Mouse (Mus musculus): ENCODE data around the gene Serpina12. TPM values are rescaled to one million over a fixed set of nuclear protein-coding genes. Genes with fewer than 3 reads are reported as not detected.

Gene Serpina12
- total RNA-seq, 1 experiment = 0.13 TPM

DNA sequence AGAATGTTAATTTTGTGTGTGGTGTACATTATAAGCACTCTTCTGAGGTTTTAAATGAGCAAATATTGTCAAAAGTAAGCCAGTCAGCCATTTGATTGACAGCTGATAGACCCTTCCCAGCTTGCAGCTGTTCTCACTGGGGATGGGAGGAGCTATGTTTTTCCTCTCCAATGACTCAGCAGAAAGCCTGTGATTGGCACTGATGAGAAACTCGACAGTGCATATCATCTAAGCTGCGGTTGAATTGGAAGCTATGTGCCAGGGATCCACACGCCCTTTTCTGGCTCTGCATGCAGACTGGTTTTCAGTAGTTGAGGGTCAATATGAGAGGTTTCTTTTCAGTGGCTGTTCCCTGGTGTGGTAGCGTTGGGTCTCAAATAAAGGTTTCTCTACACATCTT lies 20.3 kb upstream of the Serpina12 start:
- H3K4me1 ChIP-seq (ENCODE audit: control insufficient read depth in 2 of 2, insufficient read depth in 2 of 2, low read length in 2 of 2, poor library complexity in 1 of 2) = peaks cover 0 to 2% of the 10 kb centered on the region in 2 experiments; a peak in 1 of 4 replicates
- H3K36me3 ChIP-seq (ENCODE audit: control insufficient read depth, insufficient read depth, low read length, poor library complexity, severe bottlenecking) = no peaks in the 10 kb centered on the region
- TF ChIP-seq CHD2 (IDR thresholded peaks at IDR 0.05; ENCODE audit: low read depth, low read length) = no peak
- peak; percentile 88 for TF ChIP-seq MAFK (IDR thresholded peaks at IDR 0.05; ENCODE audit: insufficient read depth, low read depth, low read length)
- H3K4me3 ChIP-seq (ENCODE audit: insufficient read depth in 1 of 2, low read depth in 1 of 2, low read length in 2 of 2, poor library complexity in 1 of 2, severe bottlenecking in 1 of 2) = no peak overlapping the region
- no peak for DNase-seq (ENCODE audit: low read depth, low spot score)
- H3K27ac ChIP-seq (ENCODE audit: insufficient read depth, low read depth, low read length, poor library complexity, severe bottlenecking) = no peak overlapping the region
- no peak overlapping the region for H3K9ac ChIP-seq (ENCODE audit: insufficient read depth, low read depth, low read length, poor library complexity, severe bottlenecking)
- in situ Hi-C loops (cut with MboI; ENCODE audit: low sequenced_read_pairs in 2 of 2, unreplicated experiment in 2 of 2) = loop anchor here in 1 of 2 experiments (10.0 kb wide), 1 partner anchor 350 kb away; no protein-coding TSS in a partner anchor
- H3K9me3 ChIP-seq (ENCODE audit: control insufficient read depth, insufficient read depth, low read depth, low read length) = no peaks in the 10 kb centered on the region

DNA sequence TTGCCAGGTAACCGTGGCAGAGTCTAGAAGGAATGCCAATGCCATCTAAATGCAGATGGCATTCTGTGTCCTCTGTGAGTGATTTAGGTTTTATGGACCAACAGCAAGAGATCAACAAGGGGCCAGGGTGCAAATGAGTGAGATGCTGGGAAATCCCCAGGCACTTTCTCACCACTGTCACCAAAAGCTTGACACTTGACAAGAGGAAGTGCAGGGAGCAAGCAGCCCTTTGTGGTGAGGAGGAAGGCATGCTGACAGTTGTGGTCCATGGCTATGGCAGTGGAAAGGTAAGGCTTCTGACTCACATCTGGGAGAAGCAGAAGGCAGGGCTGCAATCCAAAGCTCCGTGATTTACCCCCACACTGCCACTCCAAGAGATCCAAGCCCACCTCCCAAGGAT lies 17.6 kb upstream of the Serpina12 start:
- H3K9me3 ChIP-seq (ENCODE audit: control insufficient read depth, insufficient read depth, low read depth, low read length) = no peaks in the 10 kb centered on the region
- H3K27ac ChIP-seq (ENCODE audit: insufficient read depth, low read depth, low read length, poor library complexity, severe bottlenecking) = no peak overlapping the region
- peaks cover 0 to 2% of the 10 kb centered on the region in 2 experiments; a peak in 1 of 4 replicates for H3K4me1 ChIP-seq (ENCODE audit: control insufficient read depth in 2 of 2, insufficient read depth in 2 of 2, low read length in 2 of 2, poor library complexity in 1 of 2)
- H3K4me3 ChIP-seq (ENCODE audit: insufficient read depth in 1 of 2, low read depth in 1 of 2, low read length in 2 of 2, poor library complexity in 1 of 2, severe bottlenecking in 1 of 2) = no peak overlapping the region
- no peak overlapping the region for H3K9ac ChIP-seq (ENCODE audit: insufficient read depth, low read depth, low read length, poor library complexity, severe bottlenecking)
- no peak for TF ChIP-seq MAFK (IDR thresholded peaks at IDR 0.05; ENCODE audit: insufficient read depth, low read depth, low read length)
- no peak for TF ChIP-seq ZNF384 (IDR thresholded peaks at IDR 0.05; ENCODE audit: low read depth, low read length)
- no peak for TF ChIP-seq HCFC1 (IDR thresholded peaks at IDR 0.05; ENCODE audit: borderline replicate concordance, insufficient read depth, low read length)
- no peak for TF ChIP-seq CHD2 (IDR thresholded peaks at IDR 0.05; ENCODE audit: low read depth, low read length)
- TF ChIP-seq ZC3H11A (IDR thresholded peaks at IDR 0.05; ENCODE audit: borderline replicate concordance, low read depth, low read length) = no peak
- H3K36me3 ChIP-seq (ENCODE audit: control insufficient read depth, insufficient read depth, low read length, poor library complexity, severe bottlenecking) = no peaks in the 10 kb centered on the region
- DNase-seq (ENCODE audit: low read depth, low spot score) = no peak
- in situ Hi-C loops (cut with MboI; ENCODE audit: low sequenced_read_pairs in 2 of 2, unreplicated experiment in 2 of 2) = loop anchor here in 1 of 2 experiments (10.0 kb wide), 1 partner anchor 353 kb away; no protein-coding TSS in a partner anchor

DNA sequence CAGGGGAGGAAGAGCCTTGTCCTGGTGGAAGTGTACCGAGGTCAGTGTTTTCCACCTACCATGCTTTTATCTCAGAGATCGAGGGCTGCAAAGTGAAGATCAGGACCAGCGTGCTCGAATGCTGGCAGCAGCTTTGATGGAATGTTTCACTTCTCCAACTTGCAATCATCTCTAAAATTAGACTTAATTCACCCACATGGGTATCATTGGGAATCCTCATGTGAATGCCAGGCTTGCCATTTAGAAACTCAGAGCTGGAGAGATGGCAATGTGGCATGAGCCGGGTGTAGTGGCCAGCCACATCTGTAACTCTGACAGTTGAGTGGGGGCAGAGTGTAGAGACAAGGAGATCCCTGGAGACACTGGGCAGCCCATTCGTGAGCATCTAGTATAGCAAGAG lies 15.9 kb upstream of the Serpina12 start:
- in situ Hi-C loops (cut with MboI; ENCODE audit: low sequenced_read_pairs in 2 of 2, unreplicated experiment in 2 of 2) = loop anchor here in 1 of 2 experiments (10.0 kb wide), 1 partner anchor 355 kb away; no protein-coding TSS in a partner anchor
- Histone ChIP-seq H3K9me3 (ENCODE audit: control insufficient read depth, insufficient read depth, low read depth, low read length) (no peaks in the 10 kb centered on the region), H3K4me3 (ENCODE audit: insufficient read depth in 1 of 2, low read depth in 1 of 2, low read length in 2 of 2, poor library complexity in 1 of 2, severe bottlenecking in 1 of 2) (no peak overlapping the region), H3K9ac (ENCODE audit: insufficient read depth, low read depth, low read length, poor library complexity, severe bottlenecking) (no peak overlapping the region), H3K4me1 (ENCODE audit: control insufficient read depth in 2 of 2, insufficient read depth in 2 of 2, low read length in 2 of 2, poor library complexity in 1 of 2) (peaks cover 0 to 2% of the 10 kb centered on the region in 2 experiments; a peak in 1 of 4 replicates), H3K36me3 (ENCODE audit: control insufficient read depth, insufficient read depth, low read length, poor library complexity, severe bottlenecking) (no peaks in the 10 kb centered on the region), H3K27ac (ENCODE audit: insufficient read depth, low read depth, low read length, poor library complexity, severe bottlenecking) (no peak overlapping the region)
- no peak for DNase-seq (ENCODE audit: low read depth, low spot score)
- TF ChIP-seq CHD2 (IDR thresholded peaks at IDR 0.05; ENCODE audit: low read depth, low read length) = no peak
- no peak for TF ChIP-seq HCFC1 (IDR thresholded peaks at IDR 0.05; ENCODE audit: borderline replicate concordance, insufficient read depth, low read length)
- no peak for TF ChIP-seq ZC3H11A (IDR thresholded peaks at IDR 0.05; ENCODE audit: borderline replicate concordance, low read depth, low read length)
- TF ChIP-seq MAFK (IDR thresholded peaks at IDR 0.05; ENCODE audit: insufficient read depth, low read depth, low read length) = no peak
- TF ChIP-seq ZNF384 (IDR thresholded peaks at IDR 0.05; ENCODE audit: low read depth, low read length) = no peak

DNA sequence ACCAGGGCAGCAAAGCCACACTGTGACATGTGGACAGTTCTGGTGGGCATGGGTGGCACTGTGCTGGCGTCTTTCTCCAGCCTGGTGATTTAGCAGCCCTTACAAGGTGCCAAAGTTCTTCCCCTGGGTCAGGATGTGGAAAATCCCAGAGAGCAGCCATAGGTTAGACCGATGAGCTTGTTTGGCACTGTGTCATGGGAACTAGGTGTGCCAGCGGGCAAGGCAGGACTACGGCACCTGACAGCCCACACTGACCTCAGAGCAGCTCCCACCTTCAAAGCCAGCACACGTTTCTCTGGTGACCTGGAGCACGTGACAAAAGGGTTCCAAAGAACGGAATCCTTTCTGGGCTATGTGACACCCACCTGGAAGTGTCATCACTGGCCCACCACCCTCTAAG lies 13.3 kb upstream of the Serpina12 start:
- Histone ChIP-seq H3K36me3 (ENCODE audit: control insufficient read depth, insufficient read depth, low read length, poor library complexity, severe bottlenecking) (no peaks in the 10 kb centered on the region), H3K4me3 (ENCODE audit: insufficient read depth in 1 of 2, low read depth in 1 of 2, low read length in 2 of 2, poor library complexity in 1 of 2, severe bottlenecking in 1 of 2) (no peak overlapping the region), H3K4me1 (ENCODE audit: control insufficient read depth in 2 of 2, insufficient read depth in 2 of 2, low read length in 2 of 2, poor library complexity in 1 of 2) (no peaks in the 10 kb centered on the region), H3K9ac (ENCODE audit: insufficient read depth, low read depth, low read length, poor library complexity, severe bottlenecking) (no peak overlapping the region), H3K27ac (ENCODE audit: insufficient read depth, low read depth, low read length, poor library complexity, severe bottlenecking) (no peak overlapping the region), H3K9me3 (ENCODE audit: control insufficient read depth, insufficient read depth, low read depth, low read length) (no peaks in the 10 kb centered on the region)
- DNase-seq (ENCODE audit: low read depth, low spot score) = no peak
- no peak for TF ChIP-seq ZC3H11A (IDR thresholded peaks at IDR 0.05; ENCODE audit: borderline replicate concordance, low read depth, low read length)
- TF ChIP-seq CHD2 (IDR thresholded peaks at IDR 0.05; ENCODE audit: low read depth, low read length) = no peak
- TF ChIP-seq ZNF384 (IDR thresholded peaks at IDR 0.05; ENCODE audit: low read depth, low read length) = no peak
- TF ChIP-seq HCFC1 (IDR thresholded peaks at IDR 0.05; ENCODE audit: borderline replicate concordance, insufficient read depth, low read length) = no peak
- no peak for TF ChIP-seq MAFK (IDR thresholded peaks at IDR 0.05; ENCODE audit: insufficient read depth, low read depth, low read length)
- in situ Hi-C loops (cut with MboI; ENCODE audit: low sequenced_read_pairs in 2 of 2, unreplicated experiment in 2 of 2) = no loop called here

DNA sequence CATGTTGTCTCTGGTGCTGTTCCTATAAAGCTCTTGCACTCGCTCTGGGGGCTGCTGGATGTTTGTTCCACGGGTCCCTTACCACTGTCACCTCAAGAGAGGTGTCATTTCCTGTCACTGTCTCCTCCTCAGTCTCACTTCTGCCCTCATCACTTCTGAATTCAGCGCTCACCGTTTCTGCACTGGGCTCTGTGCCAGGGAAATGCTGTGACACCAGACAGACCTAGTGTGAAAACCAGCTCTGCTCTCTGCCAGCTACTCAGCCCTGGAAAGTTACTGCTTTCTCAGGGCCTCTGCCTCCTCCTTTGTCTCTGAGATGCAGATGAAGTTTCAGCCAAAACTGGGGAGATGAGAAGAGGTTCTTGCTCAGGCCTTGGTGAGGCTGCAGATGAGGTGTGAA lies 12.8 kb upstream of the Serpina12 start:
- in situ Hi-C loops (cut with MboI; ENCODE audit: low sequenced_read_pairs in 2 of 2, unreplicated experiment in 2 of 2) = no loop called here
- no peaks in the 10 kb centered on the region for H3K9me3 ChIP-seq (ENCODE audit: control insufficient read depth, insufficient read depth, low read depth, low read length)
- H3K27ac ChIP-seq (ENCODE audit: insufficient read depth, low read depth, low read length, poor library complexity, severe bottlenecking) = no peak overlapping the region
- no peak overlapping the region for H3K9ac ChIP-seq (ENCODE audit: insufficient read depth, low read depth, low read length, poor library complexity, severe bottlenecking)
- TF ChIP-seq CHD2 (IDR thresholded peaks at IDR 0.05; ENCODE audit: low read depth, low read length) (no peak), HCFC1 (IDR thresholded peaks at IDR 0.05; ENCODE audit: borderline replicate concordance, insufficient read depth, low read length) (no peak), MAFK (IDR thresholded peaks at IDR 0.05; ENCODE audit: insufficient read depth, low read depth, low read length) (no peak), ZNF384 (IDR thresholded peaks at IDR 0.05; ENCODE audit: low read depth, low read length) (no peak), ZC3H11A (IDR thresholded peaks at IDR 0.05; ENCODE audit: borderline replicate concordance, low read depth, low read length) (no peak)
- DNase-seq (ENCODE audit: low read depth, low spot score) = no peak
- H3K4me3 ChIP-seq (ENCODE audit: insufficient read depth in 1 of 2, low read depth in 1 of 2, low read length in 2 of 2, poor library complexity in 1 of 2, severe bottlenecking in 1 of 2) = no peak overlapping the region
- H3K4me1 ChIP-seq (ENCODE audit: control insufficient read depth in 2 of 2, insufficient read depth in 2 of 2, low read length in 2 of 2, poor library complexity in 1 of 2) = no peaks in the 10 kb centered on the region
- no peaks in the 10 kb centered on the region for H3K36me3 ChIP-seq (ENCODE audit: control insufficient read depth, insufficient read depth, low read length, poor library complexity, severe bottlenecking)
